8 mouse cellular contexts compared by ENCODE assay signal in genomic region chr11:62249266-62250037, GRCm38 (mm10). TPM values are rescaled to one million over a fixed set of nuclear protein-coding genes. Genes with fewer than 3 reads are reported as not detected.
A peak's percentile ranks its signal among the peaks of the same experiment; 100 is the strongest.
DNase-seq lines count a peak whose midpoint lies in the region; ATAC-seq and TF ChIP-seq lines count a peak whose summit lies in the region.

No protein-coding gene starts in this region.

- WGBS in limb, embryonic 13.5 days, result 2% methylated on average over 35 of the region's 35 CpGs
- WGBS in midbrain, embryonic 12.5 days, result 2% methylated on average over 35 of the region's 35 CpGs

- peak overlapping the region; percentile 76 to 79 for H3K4me3 ChIP-seq in MEL (ENCODE audit: control insufficient read depth in 1 of 2, insufficient read depth in 1 of 2, low read depth in 2 of 2, low read length in 2 of 2)
- peak overlapping the region; percentile 60 for H3K4me3 ChIP-seq in limb, embryonic 13.5 days
- peak overlapping the region; percentile 56 for H3K4me3 ChIP-seq in midbrain, embryonic 12.5 days

- no peak for TF ChIP-seq EP300 in MEL (IDR thresholded peaks at IDR 0.05; ENCODE audit: low read depth in 1 of 2, low read length in 2 of 2)

- peaks cover 0 to 13% of the 10 kb centered on the region in 2 experiments; a peak in 2 of 4 replicates for H3K36me3 ChIP-seq in MEL (ENCODE audit: control insufficient read depth in 1 of 2, insufficient read depth in 2 of 2, low read length in 2 of 2)
- H3K36me3 ChIP-seq in limb, embryonic 13.5 days, result no peaks in the 10 kb centered on the region
- H3K36me3 ChIP-seq in midbrain, embryonic 12.5 days, result no peaks in the 10 kb centered on the region

- H3K9me3 ChIP-seq in MEL (replicated peaks; ENCODE audit: insufficient read depth, low read length), result no peaks in the 10 kb centered on the region
- H3K9me3 ChIP-seq in limb, embryonic 13.5 days, result no peaks in the 10 kb centered on the region; the same call in 1 of the 2 replicates
- H3K9me3 ChIP-seq in midbrain, embryonic 12.5 days, result no peaks in the 10 kb centered on the region

- H3K79me2 ChIP-seq in MEL (ENCODE audit: control insufficient read depth, insufficient read depth, low read length, poor library complexity), result no peaks in the 10 kb centered on the region

- no peak overlapping the region for H3K27ac ChIP-seq in MEL (ENCODE audit: control insufficient read depth, low read depth, low read length)
- H3K27ac ChIP-seq in limb, embryonic 13.5 days, result no peak overlapping the region
- H3K27ac ChIP-seq in midbrain, embryonic 12.5 days (replicated peaks), result no peak overlapping the region

- TF ChIP-seq RAD21 in MEL (IDR thresholded peaks at IDR 0.05; ENCODE audit: low read depth, low read length), result peak; percentile 12

- H3K4me1 ChIP-seq in MEL (ENCODE audit: control insufficient read depth in 1 of 2, insufficient read depth in 2 of 2, low read length in 2 of 2), result peaks cover 0 to 16% of the 10 kb centered on the region in 2 experiments; a peak in 3 of 4 replicates
- H3K4me1 ChIP-seq in limb, embryonic 13.5 days, result peaks cover 45% of the 10 kb centered on the region
- H3K4me1 ChIP-seq in midbrain, embryonic 12.5 days, result peaks cover 10% of the 10 kb centered on the region; the same call in 1 of the 2 replicates

- ATAC-seq in frontal cortex, adult (ENCODE audit: low TSS enrichment), result peak; percentile 45; the same call in 1 of the 2 replicates
- ATAC-seq in limb, embryonic 13.5 days (ENCODE audit: low FRiP score, low read depth), result peak; percentile 6; the same call in 1 of the 2 replicates
- no peak; the same call in 1 of the 2 replicates for ATAC-seq in midbrain, embryonic 12.5 days (ENCODE audit: low FRiP score, low read depth)
- no peak for ATAC-seq in inflammation-experienced regulatory T-cells, adult 6 months

- H3K9ac ChIP-seq in MEL (ENCODE audit: control insufficient read depth, low read depth, low read length, poor library complexity, severe bottlenecking), result peak overlapping the region; percentile 65
- H3K9ac ChIP-seq in limb, embryonic 13.5 days, result peak overlapping the region; percentile 68
- H3K9ac ChIP-seq in midbrain, embryonic 12.5 days (replicated peaks), result peak overlapping the region; percentile 63

- H3K4me2 ChIP-seq in limb, embryonic 13.5 days (replicated peaks), result peak overlapping the region; percentile 97
- H3K4me2 ChIP-seq in midbrain, embryonic 12.5 days (replicated peaks), result peak overlapping the region; percentile 99

- H3K27me3 ChIP-seq in MEL (ENCODE audit: control insufficient read depth in 1 of 2, insufficient read depth in 2 of 2, low read length in 2 of 2), result no peaks in the 10 kb centered on the region
- H3K27me3 ChIP-seq in limb, embryonic 13.5 days, result peaks cover 14% of the 10 kb centered on the region; the same call in 1 of the 2 replicates
- peaks cover 67% of the 10 kb centered on the region for H3K27me3 ChIP-seq in midbrain, embryonic 12.5 days

- DNase-seq in frontal cortex, adult 2 months (ENCODE audit: extremely low spot score in 1 of 2, low spot score in 1 of 2), result no peak
- DNase-seq in MEL (ENCODE audit: low read depth, low spot score), result no peak
- DNase-seq in embryo, embryonic 10.5 days (ENCODE audit: low spot score), result peak; percentile 66
- DNase-seq in heart, postnatal 4 days, result peak; percentile 35

- TF ChIP-seq CTCF in MEL (IDR thresholded peaks at IDR 0.05 in 2 of 3, conservative IDR thresholded peaks at IDR 0.05 in 1 of 3; ENCODE audit: control insufficient read depth in 1 of 3, insufficient read depth in 1 of 3, low read depth in 2 of 3, low read length in 3 of 3, poor library complexity in 1 of 3, severe bottlenecking in 1 of 3), result peak in 1 of 3 experiments; percentile 34; a peak in 3 of 6 replicates

- TF ChIP-seq POLR2A in MEL (IDR thresholded peaks at IDR 0.05; ENCODE audit: control insufficient read depth in 1 of 2, insufficient read depth in 1 of 2, low read depth in 1 of 2, low read length in 2 of 2, poor library complexity in 1 of 2), result no peak

TF ChIP-seq in MEL, 35 proteins besides CTCF, POLR2A, EP300 and RAD21:
- TF ChIP-seq JUND (IDR thresholded peaks at IDR 0.05; ENCODE audit: low read depth, low read length) (no peak), MAX (IDR thresholded peaks at IDR 0.05; ENCODE audit: low read length) (peak; percentile 13), SMC3 (IDR thresholded peaks at IDR 0.05; ENCODE audit: low read depth, low read length) (peak; percentile 35), MAZ (IDR thresholded peaks at IDR 0.05; ENCODE audit: low read depth, low read length) (peak; percentile 46; the same call in 1 of the 2 replicates), CHD2 (IDR thresholded peaks at IDR 0.05; ENCODE audit: low read length) (no peak)

RNA-seq across cellular contexts. Expression of gene Adora2b, which starts 0.7 kb away (rescaled TPM):
- polyA plus RNA-seq in frontal cortex, adult 2 months (2012; rRNA removed), result 7.1 and 9.9 TPM in 2 replicates
- total RNA-seq in MEL (2012; rRNA removed), result 1.7 and 2.2 TPM in 2 replicates
- 1 to 10 TPM in 1 of 2 experiments, not detected in 1; 3.2 TPM for polyA plus RNA-seq in MEL (2012; ENCODE audit: insufficient read depth in 1 of 2, insufficient read length in 2 of 2, low read depth in 1 of 2, low replicate concordance in 2 of 2, missing spikeins in 1 of 2)
- total RNA-seq in heart, postnatal 4 days (2021), result under 1 TPM; 0.41 to 0.91 TPM
- 9.9 and 10.4 TPM in 2 replicates for polyA plus RNA-seq in limb, embryonic 13.5 days (2015; fragmentation: Nextera tagmentation; extraction: Ambion mirVana)
- 3.5 and 3.7 TPM in 2 replicates for polyA plus RNA-seq in midbrain, embryonic 12.5 days (2016; fragmentation: Nextera tagmentation; extraction: Ambion mirVana)
- not detected for polyA plus RNA-seq in inflammation-experienced regulatory T-cells, adult 6 months (2017; shearing (Covaris generic))

RNA-seq across cellular contexts. Expression of gene Zswim7, which starts 31.7 kb away (rescaled TPM):
- polyA plus RNA-seq in frontal cortex, adult 2 months (2012; rRNA removed), result 26.6 and 27.4 TPM in 2 replicates
- total RNA-seq in MEL (2012; rRNA removed), result 18.2 and 18.7 TPM in 2 replicates
- 10 to 100 TPM in 1 of 2 experiments, not detected in 1; 15.1 TPM for polyA plus RNA-seq in MEL (2012; ENCODE audit: insufficient read depth in 1 of 2, insufficient read length in 2 of 2, low read depth in 1 of 2, low replicate concordance in 2 of 2, missing spikeins in 1 of 2)
- 10 to 100 TPM; 11.6 to 13.1 TPM for total RNA-seq in heart, postnatal 4 days (2021)
- 26.3 and 27.7 TPM in 2 replicates for polyA plus RNA-seq in limb, embryonic 13.5 days (2015; fragmentation: Nextera tagmentation; extraction: Ambion mirVana)
- polyA plus RNA-seq in midbrain, embryonic 12.5 days (2016; fragmentation: Nextera tagmentation; extraction: Ambion mirVana), result 10.9 and 12.4 TPM in 2 replicates
- 10 to 100 TPM in 1 of 3 experiments, 1 to 10 TPM in 2; 6.6 to 11.8 (median 7.7) TPM for polyA plus RNA-seq in inflammation-experienced regulatory T-cells, adult 6 months (2017; shearing (Covaris generic))

RNA-seq across cellular contexts. Expression of gene Ttc19, which starts 31.8 kb away (rescaled TPM):
- polyA plus RNA-seq in frontal cortex, adult 2 months (2012; rRNA removed), result 55.1 and 58.1 TPM in 2 replicates
- total RNA-seq in MEL (2012; rRNA removed), result 11.1 and 12.7 TPM in 2 replicates
- polyA plus RNA-seq in MEL (2012; ENCODE audit: insufficient read depth in 1 of 2, insufficient read length in 2 of 2, low read depth in 1 of 2, low replicate concordance in 2 of 2, missing spikeins in 1 of 2), result 10 to 100 TPM in 1 of 2 experiments, not detected in 1; 11.4 TPM
- 10 to 100 TPM; 37.5 to 38.2 TPM for total RNA-seq in heart, postnatal 4 days (2021)
- 24.9 and 25.0 TPM in 2 replicates for polyA plus RNA-seq in limb, embryonic 13.5 days (2015; fragmentation: Nextera tagmentation; extraction: Ambion mirVana)
- 31.3 and 33.0 TPM in 2 replicates for polyA plus RNA-seq in midbrain, embryonic 12.5 days (2016; fragmentation: Nextera tagmentation; extraction: Ambion mirVana)
- 10 to 100 TPM in 2 of 3 experiments, 1 to 10 TPM in 1; 9.2 to 11.0 (median 10.5) TPM for polyA plus RNA-seq in inflammation-experienced regulatory T-cells, adult 6 months (2017; shearing (Covaris generic))

Comparison
In these comparisons a context has a peak if more than half of its experiments do, and no peak if none do; other contexts are left out.
1. ATAC-seq: peak in frontal cortex, adult (single experiment) and limb, embryonic 13.5 days (single experiment); none in midbrain, embryonic 12.5 days (single experiment) and inflammation-experienced regulatory T-cells, adult 6 months (single experiment).
2. DNase-seq: peak in embryo, embryonic 10.5 days (single experiment) and heart, postnatal 4 days (single experiment); none in frontal cortex, adult 2 months (0 of 2) and MEL (single experiment).
3. Peak in every context shown above with its lines, with median percentiles within 50 percentile points of each other: H3K4me3 ChIP-seq and H3K9ac ChIP-seq.